ENCODE assay signal across 18 mouse cellular contexts in the genomic region with DNA sequence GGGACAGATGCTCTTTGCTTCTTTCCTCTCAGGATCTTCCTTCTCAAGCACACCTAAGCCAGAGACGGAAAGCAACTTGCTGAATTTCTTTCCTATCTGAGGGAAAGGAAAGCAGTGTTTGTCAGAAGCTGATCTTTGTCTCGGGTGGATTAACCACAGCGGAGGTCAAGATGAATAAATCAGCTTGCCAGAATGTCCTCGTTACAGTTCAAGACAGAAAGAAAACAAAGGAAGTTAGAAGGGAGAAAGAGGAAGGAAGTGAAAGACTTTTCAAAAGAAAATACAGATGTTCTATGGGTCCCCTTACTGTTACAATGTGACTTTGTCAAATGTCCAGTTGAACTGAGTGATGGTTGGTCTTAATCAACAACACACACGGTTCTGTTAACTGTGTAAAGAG.
DNase-seq lines count a peak whose midpoint lies in the region; ATAC-seq and TF ChIP-seq lines count a peak whose summit lies in the region.
"Had no signal": no experiment of that assay in that cellular context is flagged by ENCODE, and none has a peak within 500 bp of the region (broad histone marks: within the 10 kb centered on the region; RNA-seq: fewer than 3 reads in every experiment).

No protein-coding gene starts in this region.

- H3K9ac ChIP-seq in kidney, postnatal 0 days (ENCODE audit: low read depth, low read length), result no peak overlapping the region
- no peak overlapping the region for H3K9ac ChIP-seq in forebrain, embryonic 14.5 days (ENCODE audit: low read length)
- H3K9ac ChIP-seq: embryonic facial prominence, embryonic 13.5 days; forebrain, embryonic 13.5 days; hindbrain, embryonic 15.5 days had no signal

- ATAC-seq in kidney, postnatal 0 days (replicated peaks; ENCODE audit: low FRiP score, low read depth), result no peak
- peak; percentile 51 for ATAC-seq in granulocyte monocyte progenitor cell, adult 5-6 weeks (replicated peaks; ENCODE audit: poor library complexity, severe bottlenecking)
- no peak for ATAC-seq in forebrain, embryonic 14.5 days
- ATAC-seq: forebrain, embryonic 13.5 days had no signal

- WGBS in kidney, postnatal 0 days, result 15% methylated on average over 5 of the region's 5 CpGs
- WGBS in forebrain, embryonic 14.5 days, result 43% methylated on average over 5 of the region's 5 CpGs

- TF ChIP-seq CTCF in kidney, postnatal 0 days (IDR thresholded peaks at IDR 0.05; ENCODE audit: low read depth), result no peak

- H3K4me2 ChIP-seq in kidney, postnatal 0 days (ENCODE audit: low read length), result no peak overlapping the region
- H3K4me2 ChIP-seq in forebrain, embryonic 14.5 days (ENCODE audit: low read length), result no peak overlapping the region
- H3K4me2 ChIP-seq: embryonic facial prominence, embryonic 13.5 days; forebrain, embryonic 13.5 days; heart, embryonic 11.5 days; hindbrain, embryonic 15.5 days had no signal

- H3K4me1 ChIP-seq in kidney, postnatal 0 days (replicated peaks; ENCODE audit: insufficient read depth, low read length), result no peaks in the 10 kb centered on the region
- no peaks in the 10 kb centered on the region for H3K4me1 ChIP-seq in forebrain, embryonic 14.5 days (ENCODE audit: control insufficient read depth, insufficient read depth, low read length)
- H3K4me1 ChIP-seq: embryonic facial prominence, embryonic 13.5 days; forebrain, embryonic 13.5 days; hindbrain, embryonic 15.5 days had no signal

- no peaks in the 10 kb centered on the region for H3K27me3 ChIP-seq in kidney, postnatal 0 days (ENCODE audit: insufficient read depth, low read length)
- no peaks in the 10 kb centered on the region for H3K27me3 ChIP-seq in forebrain, embryonic 14.5 days (replicated peaks; ENCODE audit: control insufficient read depth, insufficient read depth, low read length)
- H3K27me3 ChIP-seq: embryonic facial prominence, embryonic 13.5 days; forebrain, embryonic 13.5 days; hindbrain, embryonic 15.5 days had no signal

- DNase-seq in kidney, postnatal 0 days (ENCODE audit: low spot score), result peak; percentile 51
- DNase-seq in kidney, postnatal 10 days, result no peak
- peak; percentile 7 for DNase-seq in embryo, embryonic 10 days (ENCODE audit: low spot score)
- DNase-seq in mesoderm, embryonic 11.5 days (ENCODE audit: low read depth, low spot score), result peak; percentile 30
- DNase-seq in forebrain, embryonic 14.5 days (ENCODE audit: low spot score), result no peak
- DNase-seq in spleen, postnatal 10 days (ENCODE audit: low spot score in 2 of 2), result no peak
- no peak for DNase-seq in frontal cortex, postnatal 14 days (ENCODE audit: low spot score in 2 of 2)
- DNase-seq: adrenal gland, postnatal 10 days; cerebellum, adult 11 months; cerebellum, adult 8-10 months; cerebellum, postnatal 14 days; gastrocnemius, postnatal 36 days; heart, adult 2 months had no signal

- no peak overlapping the region for H3K27ac ChIP-seq in kidney, postnatal 0 days
- H3K27ac ChIP-seq in forebrain, embryonic 14.5 days (ENCODE audit: low read depth, low read length), result no peak overlapping the region
- H3K27ac ChIP-seq: embryonic facial prominence, embryonic 13.5 days; forebrain, embryonic 13.5 days; heart, adult 2 months; hindbrain, embryonic 15.5 days had no signal

- no peaks in the 10 kb centered on the region for H3K9me3 ChIP-seq in kidney, postnatal 0 days (replicated peaks; ENCODE audit: low read length)
- no peaks in the 10 kb centered on the region for H3K9me3 ChIP-seq in forebrain, embryonic 14.5 days (replicated peaks; ENCODE audit: control insufficient read depth, low read length)
- H3K9me3 ChIP-seq: embryonic facial prominence, embryonic 13.5 days; forebrain, embryonic 13.5 days; hindbrain, embryonic 15.5 days had no signal

- no peaks in the 10 kb centered on the region for H3K36me3 ChIP-seq in kidney, postnatal 0 days (ENCODE audit: insufficient read depth, low read length)
- no peaks in the 10 kb centered on the region for H3K36me3 ChIP-seq in forebrain, embryonic 14.5 days (ENCODE audit: control insufficient read depth, insufficient read depth, low read length)
- H3K36me3 ChIP-seq: embryonic facial prominence, embryonic 13.5 days; hindbrain, embryonic 15.5 days had no signal

- no peak overlapping the region for H3K4me3 ChIP-seq in kidney, postnatal 0 days (replicated peaks; ENCODE audit: low read depth, low read length)
- no peak overlapping the region for H3K4me3 ChIP-seq in forebrain, embryonic 14.5 days (ENCODE audit: low read depth, low read length)
- H3K4me3 ChIP-seq: embryonic facial prominence, embryonic 13.5 days; forebrain, embryonic 13.5 days; heart, adult 2 months; hindbrain, embryonic 15.5 days had no signal

Comparison
In these comparisons a context has a peak if more than half of its experiments do, and no peak if none do; other contexts are left out.
1. DNase-seq: peak in kidney, postnatal 0 days (single experiment), embryo, embryonic 10 days (single experiment) and mesoderm, embryonic 11.5 days (single experiment); none in kidney, postnatal 10 days (single experiment), forebrain, embryonic 14.5 days (single experiment), spleen, postnatal 10 days (0 of 2) and frontal cortex, postnatal 14 days (0 of 2).